In the genomic region with DNA sequence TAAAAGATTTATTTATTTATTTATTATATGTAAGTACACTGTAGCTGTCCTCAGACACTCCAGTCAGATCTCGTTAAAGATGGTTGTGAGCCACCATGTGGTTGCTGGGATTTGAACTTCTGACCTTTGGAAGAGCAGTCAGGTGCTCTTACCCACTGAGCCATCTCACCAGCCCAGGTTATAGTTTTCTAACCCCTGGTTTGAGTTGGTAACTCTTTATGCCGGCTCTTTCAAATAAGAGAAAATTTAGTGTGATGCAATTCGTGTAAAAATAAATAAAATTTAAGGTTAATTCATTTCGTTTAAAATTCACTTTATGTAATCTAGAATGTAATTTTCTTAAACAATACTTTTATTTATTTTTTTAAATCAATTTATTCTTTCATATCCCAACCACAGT, we compare ENCODE assay signal across 4 mouse cellular contexts.
DNase-seq lines count a peak whose midpoint lies in the region; TF ChIP-seq lines count a peak whose summit lies in the region.
"Not testable (repeated sequence)": the region's sequence is repeated elsewhere in the genome, so short reads cannot be mapped to it uniquely, and the experiment has no call there.

No protein-coding gene starts in this region.

- H3K9ac ChIP-seq in CH12.LX (ENCODE audit: insufficient read depth, low read depth) = peak overlapping the region; percentile 7; the same call in 1 of the 2 replicates
- not testable (repeated sequence) for H3K9ac ChIP-seq in MEL (ENCODE audit: control insufficient read depth, low read depth, low read length, poor library complexity, severe bottlenecking)

- dilution Hi-C loops in CH12.LX (cut with MboI; ENCODE audit: extremely low pct_ligation_motif_present, extremely low pct_unique_long_range_greater_than_20kb, low sequenced_read_pairs) = not testable (repeated sequence)

- TF ChIP-seq CTCF in CH12.LX (conservative IDR thresholded peaks at IDR 0.05 in 1 of 2, IDR thresholded peaks at IDR 0.05 in 1 of 2; ENCODE audit: low read depth in 2 of 2, low read length in 2 of 2); MEL (IDR thresholded peaks at IDR 0.05 in 2 of 3, conservative IDR thresholded peaks at IDR 0.05 in 1 of 3; ENCODE audit: control insufficient read depth in 1 of 3, insufficient read depth in 1 of 3, low read depth in 2 of 3, low read length in 3 of 3, poor library complexity in 1 of 3, severe bottlenecking in 1 of 3): not testable (repeated sequence)

- not testable (repeated sequence) for H3ac ChIP-seq in myocyte (ENCODE audit: control insufficient read depth, insufficient read length)

- H3K4me2 ChIP-seq in CH12.LX (ENCODE audit: insufficient read depth, low read depth, poor library complexity, severe bottlenecking) = peak overlapping the region; percentile 55; the same call in 1 of the 2 replicates
- not testable (repeated sequence) for H3K4me2 ChIP-seq in myocyte (ENCODE audit: low read depth)

- not testable (repeated sequence) for DNase-seq in CH12.LX (ENCODE audit: extremely low read depth); MEL (ENCODE audit: low read depth, low spot score)
- peak; percentile 23 for DNase-seq in heart, adult 11 months

- TF ChIP-seq POLR2A in CH12.LX (IDR thresholded peaks at IDR 0.05; ENCODE audit: low read depth, low read length); MEL (IDR thresholded peaks at IDR 0.05; ENCODE audit: control insufficient read depth in 1 of 2, insufficient read depth in 1 of 2, low read depth in 1 of 2, low read length in 2 of 2, poor library complexity in 1 of 2); myocyte (IDR thresholded peaks at IDR 0.05; ENCODE audit: insufficient read length, low read depth): not testable (repeated sequence)

- not testable (repeated sequence) for H3K79me2 ChIP-seq in CH12.LX (replicated peaks; ENCODE audit: control insufficient read depth, extremely low read depth, insufficient read depth, poor library complexity, severe bottlenecking); MEL (ENCODE audit: control insufficient read depth, insufficient read depth, low read length, poor library complexity); myocyte (ENCODE audit: control insufficient read depth, insufficient read depth)

- H3K9me3 ChIP-seq in CH12.LX (replicated peaks; ENCODE audit: low read length); MEL (replicated peaks; ENCODE audit: insufficient read depth, low read length): not testable (repeated sequence)

- TF ChIP-seq RAD21 in CH12.LX (IDR thresholded peaks at IDR 0.05; ENCODE audit: low read depth, low read length); MEL (IDR thresholded peaks at IDR 0.05; ENCODE audit: low read depth, low read length): not testable (repeated sequence)

- H3K27me3 ChIP-seq in CH12.LX (replicated peaks); MEL (ENCODE audit: control insufficient read depth in 1 of 2, insufficient read depth in 2 of 2, low read length in 2 of 2); myocyte (ENCODE audit: control insufficient read depth, insufficient read depth, insufficient read length): not testable (repeated sequence)

- H3K4me1 ChIP-seq in CH12.LX (ENCODE audit: control insufficient read depth in 1 of 2, insufficient read depth in 2 of 2) = peaks cover 14 to 72% of the 10 kb centered on the region in 2 experiments
- not testable (repeated sequence) for H3K4me1 ChIP-seq in MEL (ENCODE audit: control insufficient read depth in 1 of 2, insufficient read depth in 2 of 2, low read length in 2 of 2)

- not testable (repeated sequence) for H3K36me3 ChIP-seq in CH12.LX (replicated peaks in 1 of 2; ENCODE audit: control insufficient read depth in 1 of 2, insufficient read depth in 1 of 2, low read length in 1 of 2); MEL (ENCODE audit: control insufficient read depth in 1 of 2, insufficient read depth in 2 of 2, low read length in 2 of 2); myocyte (ENCODE audit: control insufficient read depth, insufficient read depth)

- not testable (repeated sequence) for TF ChIP-seq EP300 in CH12.LX (IDR thresholded peaks at IDR 0.05; ENCODE audit: low read length); MEL (IDR thresholded peaks at IDR 0.05; ENCODE audit: low read depth in 1 of 2, low read length in 2 of 2)

- peak overlapping the region; percentile 50; the same call in 1 of the 2 replicates for H3K27ac ChIP-seq in CH12.LX (ENCODE audit: insufficient read depth, low read depth)
- not testable (repeated sequence) for H3K27ac ChIP-seq in MEL (ENCODE audit: control insufficient read depth, low read depth, low read length)

- in situ Hi-C loops in CH12.LX (cut with MboI; ENCODE audit: low pct_ligation_motif_present, low pct_unique_long_range_greater_than_20kb, low sequenced_read_pairs) = loop anchor here (5.0 to 10.0 kb wide), 3 partner anchors 121 to 653 kb away; no protein-coding TSS in a partner anchor

- H3K4me3 ChIP-seq in CH12.LX (replicated peaks in 1 of 3; ENCODE audit: low read depth in 2 of 3, low read length in 2 of 3, poor library complexity in 1 of 3); MEL (ENCODE audit: control insufficient read depth in 1 of 2, insufficient read depth in 1 of 2, low read depth in 2 of 2, low read length in 2 of 2): not testable (repeated sequence)
- peak overlapping the region; percentile 22 for H3K4me3 ChIP-seq in myocyte

TF ChIP-seq in CH12.LX, 34 proteins besides CTCF, POLR2A, EP300 and RAD21:
- peak; percentile 97 for TF ChIP-seq TBP (conservative IDR thresholded peaks at IDR 0.05; ENCODE audit: low read depth, low read length)

TF ChIP-seq in MEL, 35 proteins besides CTCF, POLR2A, EP300 and RAD21:
- TF ChIP-seq TBP (IDR thresholded peaks at IDR 0.05; ENCODE audit: low read depth, low read length) = peak; percentile 97
TF ChIP-seq in MEL: peak in this region for 1; not testable (repeated sequence) for 34.
